Mouse (Mus musculus) ES-E14 (cell line): ENCODE measurements around the gene Doc2b.

Experiments
- CHD2 ChIP-seq: IDR thresholded peaks from 2 replicates; pipeline ENCODE4 v1.6.1; 2014; ENCODE audit warnings: mild to moderate bottlenecking, low read depth, low read length, inconsistent platforms
- HCFC1 ChIP-seq: IDR thresholded peaks from 2 replicates; pipeline ENCODE4 v1.6.1; 2012; ENCODE audit warnings: low read length, inconsistent platforms, borderline replicate concordance; ENCODE audit not compliant: insufficient read depth
- MAFK ChIP-seq: IDR thresholded peaks from 2 replicates; pipeline ENCODE4 v1.6.1; 2014; ENCODE audit warnings: mild to moderate bottlenecking, low read depth, low read length, inconsistent platforms; ENCODE audit not compliant: insufficient read depth
- ZC3H11A ChIP-seq: IDR thresholded peaks from 2 replicates; pipeline ENCODE4 v1.6.1; 2012; ENCODE audit warnings: low read depth, mild to moderate bottlenecking, inconsistent platforms, low read length, borderline replicate concordance

DNA sequence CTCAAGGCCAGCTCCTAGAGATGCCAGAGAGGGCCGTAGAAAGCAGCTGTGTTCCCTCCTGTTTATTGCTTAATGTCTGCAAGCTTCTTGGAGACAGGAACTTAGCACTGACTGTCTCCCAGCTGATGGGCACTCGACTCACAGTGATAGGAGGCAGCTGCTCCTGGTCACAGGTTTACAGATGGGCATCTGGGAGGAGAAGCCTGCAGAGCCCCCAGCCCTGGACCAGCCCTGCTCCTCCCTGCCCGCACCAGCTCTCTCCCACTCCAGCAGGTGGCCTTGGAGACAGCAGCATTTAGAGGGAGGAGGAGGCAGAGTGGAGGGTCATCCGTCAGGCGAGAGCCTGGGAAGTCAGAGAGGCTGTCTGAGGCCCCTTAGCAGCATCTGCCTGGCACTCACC is 11.6 kb upstream of the Doc2b start:
- TF ChIP-seq MAFK (no peak), CHD2 (no peak), HCFC1 (no peak), ZC3H11A (no peak)
